Mouse (Mus musculus) heart, embryonic 10.5 days (tissue): ENCODE data around the gene Hint1. TPM values are rescaled to one million over a fixed set of nuclear protein-coding genes. Genes with fewer than 3 reads are reported as not detected.
A peak's percentile ranks its signal among the peaks of the same experiment; 100 is the strongest.

Experiments used
- DNase-seq: peaks from one replicate; pipeline ENCODE4 v3.0.0-alpha.2; 2017; ENCODE audit warnings: low spot score
- H3K27ac ChIP-seq: fragments of 300-500 bp; sonication (generic); 2 replicates; pipeline ENCODE4 v1.5.1; 2016; ENCODE audit warnings: mild to moderate bottlenecking
- H3K27me3 ChIP-seq: fragments of 300-500 bp; sonication (generic); 2 replicates; pipeline ENCODE4 v1.6.1; 2016; ENCODE audit warnings: mild to moderate bottlenecking; ENCODE audit not compliant: poor library complexity, insufficient read depth, severe bottlenecking
- H3K36me3 ChIP-seq: fragments of 300-500 bp; sonication (generic); 2 replicates; pipeline ENCODE4 v1.6.1; 2016; ENCODE audit warnings: mild to moderate bottlenecking, moderate library complexity
- H3K4me1 ChIP-seq: fragments of 300-500 bp; sonication (generic); 2 replicates; pipeline ENCODE4 v1.6.1; 2016; ENCODE audit warnings: mild to moderate bottlenecking
- H3K4me3 ChIP-seq: fragments of 300-500 bp; sonication (generic); 2 replicates; pipeline ENCODE4 v1.5.1; 2016; ENCODE audit warnings: mild to moderate bottlenecking, moderate library complexity
- H3K9me3 ChIP-seq: fragments of 300-500 bp; sonication (generic); 2 replicates; pipeline ENCODE4 v1.6.1; 2016; ENCODE audit warnings: mild to moderate bottlenecking, moderate library complexity
- WGBS: fragments of 180-500 bp; shearing (Covaris S2); methylation state at CpG from one replicate; pipeline ENCODE4 v1.1.7; 2016; 5-methylcytosine and 5-hydroxymethylcytosine counted together
- polyA plus RNA-seq: library from polyadenylated mRNA; unstranded; fragments of >200 nt; fragmentation: Nextera tagmentation; extraction: Ambion mirVana; gene quantifications from 2 replicates; pipeline ENCODE4 v1.2.1, GENCODE M21; 2016

Gene Hint1
- 602 and 622 TPM in 2 replicates for polyA plus RNA-seq

DNA sequence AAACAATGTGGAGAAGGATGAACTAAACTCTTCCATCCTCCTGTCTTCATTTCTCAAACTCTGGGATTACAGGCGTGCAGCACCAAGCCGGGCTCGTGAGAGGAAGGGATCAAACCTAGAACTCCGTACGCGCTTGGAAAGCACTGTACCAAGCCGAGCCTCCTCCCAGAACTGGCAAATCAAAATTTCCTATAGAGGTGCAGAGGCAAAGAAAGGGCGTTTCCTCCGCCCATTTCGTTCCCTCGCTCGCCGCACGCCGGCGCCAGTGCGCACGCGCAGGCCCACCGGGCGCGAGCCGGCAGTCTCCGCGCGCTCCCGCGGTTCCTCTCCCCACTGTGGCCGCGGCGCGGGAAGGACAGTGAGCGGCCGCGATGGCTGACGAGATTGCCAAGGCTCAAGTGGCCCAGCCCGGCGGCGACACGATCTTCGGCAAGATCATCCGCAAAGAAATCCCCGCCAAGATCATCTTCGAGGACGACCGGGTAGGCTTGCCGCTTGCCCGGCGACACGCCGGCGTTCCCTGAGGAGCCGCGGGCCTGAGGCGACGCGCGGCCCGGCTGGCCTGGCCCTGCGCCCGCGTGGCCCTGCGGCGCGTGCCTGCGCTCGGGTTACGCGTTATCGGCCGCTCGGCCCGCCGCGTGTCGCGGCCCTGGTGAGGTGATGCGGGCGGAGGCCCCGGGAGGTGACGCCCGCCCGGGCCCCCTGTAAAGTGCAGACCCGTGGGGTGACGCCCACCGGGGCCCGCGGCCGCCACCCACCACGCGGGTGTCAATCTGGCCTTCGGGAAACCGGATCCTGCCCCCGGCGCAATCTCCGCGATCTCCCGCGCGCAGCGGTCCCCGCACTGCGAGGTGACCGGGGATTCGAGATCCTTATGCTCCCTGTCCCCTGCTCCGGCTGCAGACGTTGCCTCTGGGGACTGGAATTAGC is at the start of gene Hint1:
Gene Hint1, plus strand, starts transcription at position 265 of the 930 bp plus-strand sequence.
- Histone ChIP-seq H3K4me1 (peaks cover 20% of the 10 kb centered on the region), H3K27me3 (no peaks in the 10 kb centered on the region), H3K4me3 (peak within 1 kb of the TSS; percentile 92), H3K27ac (peak within 1 kb of the TSS; percentile 98), H3K36me3 (peaks cover 30% of the 10 kb centered on the region), H3K9me3 (no peaks in the 10 kb centered on the region)
- DNase-seq = peak; percentile 93
- under 1% methylated on average over 107 of the region's 107 CpGs for WGBS

DNA sequence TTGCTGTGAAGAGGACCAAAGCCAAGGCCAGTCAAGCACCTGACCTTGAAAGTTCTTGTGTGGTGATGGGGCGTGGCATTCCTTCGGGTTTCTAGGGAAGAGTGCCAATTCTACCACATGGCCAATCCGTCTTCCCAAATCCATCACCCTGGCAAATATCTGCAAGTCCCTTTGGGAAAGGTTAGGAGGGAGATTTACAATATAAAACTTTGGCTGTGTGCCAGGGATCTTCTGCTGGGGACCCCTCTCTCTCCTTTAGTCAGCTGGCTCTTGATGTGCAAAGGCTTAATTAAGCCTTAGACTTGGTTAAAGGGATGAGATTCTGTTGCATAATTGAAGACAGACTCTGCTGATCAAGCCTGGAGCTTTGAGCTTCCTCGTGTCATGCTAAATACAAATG is 48.7 kb upstream of the Hint1 start:
- H3K4me3 ChIP-seq = no peak overlapping the region
- 79% methylated on average over 4 of the region's 4 CpGs for WGBS
- H3K27ac ChIP-seq = no peak overlapping the region
- H3K36me3 ChIP-seq = no peaks in the 10 kb centered on the region
- H3K27me3 ChIP-seq = no peaks in the 10 kb centered on the region
- H3K4me1 ChIP-seq = peaks cover 3% of the 10 kb centered on the region
- no peak for DNase-seq
- H3K9me3 ChIP-seq = no peaks in the 10 kb centered on the region

- no peak for DNase-seq
- WGBS = 64% methylated on average over 7 of the region's 7 CpGs
- Histone ChIP-seq H3K27me3 (no peaks in the 10 kb centered on the region), H3K4me3 (no peak overlapping the region), H3K36me3 (no peaks in the 10 kb centered on the region), H3K27ac (no peak overlapping the region), H3K4me1 (no peaks in the 10 kb centered on the region), H3K9me3 (peaks cover 3% of the 10 kb centered on the region; the same call in 1 of the 2 replicates)
Measured at GRCm38 (mm10) chr11:54819489-54819888, 46.7 kb upstream of the Hint1 start.

GRCm38 (mm10) chr11:54823467-54823866 is 42.7 kb upstream of the Hint1 start:
- peaks cover 3% of the 10 kb centered on the region; the same call in 1 of the 2 replicates for H3K9me3 ChIP-seq
- DNase-seq = no peak
- WGBS = 70% methylated on average over 4 of the region's 4 CpGs
- no peaks in the 10 kb centered on the region for H3K27me3 ChIP-seq
- no peaks in the 10 kb centered on the region for H3K4me1 ChIP-seq
- no peak overlapping the region for H3K4me3 ChIP-seq
- H3K27ac ChIP-seq = no peak overlapping the region
- H3K36me3 ChIP-seq = no peaks in the 10 kb centered on the region

GRCm38 (mm10) chr11:54825774-54826173 is 40.4 kb upstream of the Hint1 start:
- Histone ChIP-seq H3K9me3 (peaks cover 3% of the 10 kb centered on the region; the same call in 1 of the 2 replicates), H3K4me1 (no peaks in the 10 kb centered on the region), H3K36me3 (no peaks in the 10 kb centered on the region), H3K4me3 (no peak overlapping the region), H3K27ac (no peak overlapping the region), H3K27me3 (no peaks in the 10 kb centered on the region)
- WGBS = 69% methylated on average over 4 of the region's 4 CpGs
- DNase-seq = no peak

GRCm38 (mm10) chr11:54826819-54827218 is 39.4 kb upstream of the Hint1 start:
- Histone ChIP-seq H3K4me3 (no peak overlapping the region), H3K27ac (no peak overlapping the region), H3K36me3 (no peaks in the 10 kb centered on the region), H3K4me1 (no peaks in the 10 kb centered on the region), H3K27me3 (no peaks in the 10 kb centered on the region), H3K9me3 (peaks cover 3% of the 10 kb centered on the region; the same call in 1 of the 2 replicates)
- WGBS = 91% methylated on average over 8 of the region's 8 CpGs
- no peak for DNase-seq

DNA sequence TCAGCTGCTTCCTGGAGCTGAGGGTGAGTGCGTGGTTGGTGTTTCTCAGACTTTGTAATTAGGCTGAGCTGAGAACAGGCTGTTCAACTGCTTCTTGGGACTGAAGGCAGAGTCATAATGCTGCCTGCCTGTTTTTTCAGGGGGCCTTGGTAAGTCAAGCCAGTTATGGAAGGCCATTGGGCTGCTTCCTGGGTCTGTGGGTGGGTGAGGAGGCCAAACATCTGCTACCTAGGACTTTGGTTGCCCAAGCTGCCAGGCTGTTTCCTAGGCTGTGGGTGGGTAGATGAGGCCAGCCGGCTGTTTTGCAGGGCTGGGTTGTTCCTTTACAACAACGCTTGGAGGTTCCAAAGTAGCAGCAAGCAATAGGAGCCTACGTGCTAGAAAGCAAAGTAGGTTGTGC is 32.4 kb upstream of the Hint1 start:
- DNase-seq = no peak
- Histone ChIP-seq H3K9me3 (no peaks in the 10 kb centered on the region), H3K4me3 (no peak overlapping the region), H3K4me1 (no peaks in the 10 kb centered on the region), H3K27me3 (no peaks in the 10 kb centered on the region), H3K36me3 (no peaks in the 10 kb centered on the region), H3K27ac (no peak overlapping the region)
- WGBS = 90% methylated on average over 4 of the region's 4 CpGs

DNA sequence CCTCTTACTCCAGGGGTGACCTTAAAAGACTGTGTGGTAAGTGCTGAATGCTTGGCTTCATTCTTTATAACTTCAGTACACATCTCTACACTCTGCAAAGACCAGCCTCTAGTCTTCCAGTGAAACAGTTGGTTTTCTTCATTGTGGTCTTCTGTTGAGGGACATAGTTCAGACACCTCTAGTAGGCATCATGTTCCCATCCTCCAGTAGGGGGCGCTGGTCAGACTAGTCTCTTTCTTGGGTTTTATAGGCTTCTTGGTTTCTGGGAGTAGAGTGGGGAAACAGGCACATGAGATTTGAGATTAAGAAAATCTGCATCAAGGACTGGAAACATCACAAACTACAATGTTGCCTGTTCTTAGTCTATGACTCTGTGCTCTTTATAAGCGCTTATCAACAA is 31.6 kb upstream of the Hint1 start:
- DNase-seq = no peak
- WGBS = 54% methylated on average over 2 of the region's 2 CpGs
- H3K9me3 ChIP-seq = no peaks in the 10 kb centered on the region
- no peak overlapping the region for H3K27ac ChIP-seq
- H3K4me3 ChIP-seq = no peak overlapping the region
- no peaks in the 10 kb centered on the region for H3K27me3 ChIP-seq
- H3K36me3 ChIP-seq = no peaks in the 10 kb centered on the region; the same call in 1 of the 2 replicates
- no peaks in the 10 kb centered on the region for H3K4me1 ChIP-seq

DNA sequence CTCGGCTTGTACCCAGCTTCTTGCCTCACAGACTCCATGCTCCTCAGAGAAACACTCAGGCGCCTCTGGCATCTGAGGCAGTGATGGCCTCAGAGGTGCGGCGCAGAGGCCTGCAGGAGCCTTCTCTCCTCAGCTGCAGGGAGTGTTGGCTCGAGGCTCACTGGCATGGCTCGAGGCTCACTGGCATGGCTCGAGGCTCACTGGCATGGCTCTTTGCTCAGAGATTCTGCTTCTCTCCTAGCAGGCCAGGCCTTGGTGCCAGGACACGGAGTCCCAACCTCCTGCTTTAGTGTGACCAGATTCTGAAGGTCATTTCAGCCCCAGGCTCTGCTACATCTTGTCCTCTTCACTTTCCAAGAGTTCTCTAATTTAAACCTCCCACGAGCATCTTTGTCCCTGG is 30.1 kb upstream of the Hint1 start:
- H3K36me3 ChIP-seq = peaks cover 3% of the 10 kb centered on the region; the same call in 1 of the 2 replicates
- no peak overlapping the region for H3K27ac ChIP-seq
- H3K4me3 ChIP-seq = no peak overlapping the region
- H3K9me3 ChIP-seq = no peaks in the 10 kb centered on the region
- no peak for DNase-seq
- WGBS = 73% methylated on average over 9 of the region's 9 CpGs
- H3K4me1 ChIP-seq = no peaks in the 10 kb centered on the region
- no peaks in the 10 kb centered on the region for H3K27me3 ChIP-seq

DNA sequence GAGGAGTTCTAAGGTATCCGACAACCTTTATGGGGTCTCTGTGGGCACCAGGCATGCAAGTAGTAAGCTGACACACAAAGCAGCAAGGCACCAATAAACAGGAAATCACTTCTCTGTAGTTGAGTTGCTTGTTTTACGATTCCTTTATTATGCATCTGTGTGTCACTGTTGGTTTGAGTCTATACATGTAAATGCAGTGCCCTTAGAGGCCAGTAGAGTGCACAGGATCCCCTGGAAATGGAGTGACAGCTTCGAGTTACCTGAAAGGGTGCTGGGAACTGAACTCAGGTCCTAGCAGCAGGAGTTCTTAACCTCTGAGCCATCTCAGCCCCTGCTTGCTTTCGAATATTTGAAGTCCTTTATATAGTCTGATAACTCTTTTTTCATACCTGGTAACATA is 26.5 kb upstream of the Hint1 start:
- H3K9me3 ChIP-seq = no peaks in the 10 kb centered on the region
- no peak overlapping the region for H3K27ac ChIP-seq
- H3K4me1 ChIP-seq = peaks cover 4% of the 10 kb centered on the region; the same call in 1 of the 2 replicates
- H3K27me3 ChIP-seq = no peaks in the 10 kb centered on the region
- WGBS = 87% methylated on average over 4 of the region's 4 CpGs
- no peak for DNase-seq
- H3K36me3 ChIP-seq = peaks cover 3% of the 10 kb centered on the region; the same call in 1 of the 2 replicates
- no peak overlapping the region for H3K4me3 ChIP-seq

DNA sequence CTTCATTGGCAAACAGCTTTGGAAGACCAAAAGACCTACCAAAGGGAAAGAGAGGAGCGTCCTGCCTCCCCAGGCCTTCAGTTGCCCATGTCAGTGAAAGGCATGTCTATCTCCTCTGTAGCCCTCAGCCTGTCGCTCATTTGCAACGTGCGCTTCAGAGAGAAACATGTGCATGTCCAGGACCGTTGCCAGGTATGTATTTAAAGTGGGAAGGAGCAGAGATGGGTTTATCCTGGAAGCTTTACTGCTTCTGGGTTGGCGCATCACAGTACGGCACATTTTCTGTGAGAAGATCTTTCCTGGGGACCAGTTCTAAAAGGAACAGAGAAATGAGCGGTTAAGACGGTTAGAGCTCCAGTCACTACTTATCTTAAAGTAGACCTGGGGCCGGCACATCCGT is 25.3 kb upstream of the Hint1 start:
- no peaks in the 10 kb centered on the region for H3K27me3 ChIP-seq
- DNase-seq = no peak
- H3K4me3 ChIP-seq = no peak overlapping the region
- peaks cover 3% of the 10 kb centered on the region; the same call in 1 of the 2 replicates for H3K36me3 ChIP-seq
- H3K4me1 ChIP-seq = peaks cover 10% of the 10 kb centered on the region
- H3K9me3 ChIP-seq = no peaks in the 10 kb centered on the region
- H3K27ac ChIP-seq = no peak overlapping the region
- WGBS = 89% methylated on average over 11 of the region's 11 CpGs

DNA sequence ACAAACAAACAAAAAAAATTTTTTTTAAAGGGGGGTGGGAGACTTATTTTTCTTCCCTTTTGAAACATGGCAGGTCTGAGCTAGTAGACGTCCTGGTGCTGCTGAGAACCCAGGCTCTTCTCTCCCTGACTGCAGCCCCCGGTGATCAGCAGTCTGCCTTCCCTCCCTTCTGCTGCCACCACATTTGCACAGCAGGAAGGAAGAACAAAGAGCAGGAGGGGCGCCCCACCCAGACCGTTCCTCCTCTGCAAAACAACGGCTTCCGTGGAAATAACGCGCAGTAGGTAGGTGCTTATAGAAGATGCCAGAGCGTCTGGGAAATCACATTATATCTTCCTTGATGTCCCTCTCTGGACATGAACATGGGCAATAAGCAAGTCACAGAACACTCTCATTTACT is 21.8 kb upstream of the Hint1 start:
- 59% methylated on average over 9 of the region's 9 CpGs for WGBS
- peaks cover 17% of the 10 kb centered on the region for H3K4me1 ChIP-seq
- H3K36me3 ChIP-seq = peaks cover 3% of the 10 kb centered on the region; the same call in 1 of the 2 replicates
- H3K27ac ChIP-seq = no peak overlapping the region
- no peak for DNase-seq
- H3K27me3 ChIP-seq = no peaks in the 10 kb centered on the region
- no peak overlapping the region for H3K4me3 ChIP-seq
- H3K9me3 ChIP-seq = no peaks in the 10 kb centered on the region

DNA sequence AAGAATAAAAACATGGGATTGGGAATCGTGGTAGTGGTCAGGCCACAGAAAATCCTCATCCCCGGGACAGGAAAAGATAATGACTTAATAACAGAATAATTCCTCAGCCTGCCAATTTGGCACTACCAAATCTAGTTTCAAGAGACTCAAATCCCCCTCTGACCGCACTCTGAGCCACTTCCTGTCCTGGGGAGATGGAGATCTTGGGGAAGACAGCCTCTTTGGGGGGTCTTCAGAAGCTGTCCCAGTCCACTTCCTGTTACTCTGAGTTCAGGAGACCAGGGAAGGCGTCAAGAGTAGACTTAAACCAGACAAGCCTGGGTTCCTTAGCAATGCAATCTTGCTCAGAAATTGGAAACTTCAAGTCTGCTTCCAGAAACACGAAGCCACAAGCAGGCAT is 21.2 kb upstream of the Hint1 start:
- Histone ChIP-seq H3K4me1 (peaks cover 21% of the 10 kb centered on the region), H3K27me3 (no peaks in the 10 kb centered on the region), H3K36me3 (0 out of 2 replicates have a peak, but pooled peaks cover 3% of the 10 kb centered on the region), H3K27ac (no peak overlapping the region), H3K4me3 (no peak overlapping the region), H3K9me3 (no peaks in the 10 kb centered on the region)
- 77% methylated on average over 5 of the region's 5 CpGs for WGBS
- DNase-seq = no peak
